Mouse (Mus musculus): ENCODE measurements around the gene Plxna4. TPM values are rescaled to one million over a fixed set of nuclear protein-coding genes. Genes with fewer than 3 reads are reported as not detected.
"Not testable (repeated sequence)": the region's sequence is repeated elsewhere in the genome, so short reads cannot be mapped to it uniquely, and the experiment has no call there.

Gene Plxna4
- polyA plus RNA-seq, 2 experiments from 2014 or later, result not detected

DNA sequence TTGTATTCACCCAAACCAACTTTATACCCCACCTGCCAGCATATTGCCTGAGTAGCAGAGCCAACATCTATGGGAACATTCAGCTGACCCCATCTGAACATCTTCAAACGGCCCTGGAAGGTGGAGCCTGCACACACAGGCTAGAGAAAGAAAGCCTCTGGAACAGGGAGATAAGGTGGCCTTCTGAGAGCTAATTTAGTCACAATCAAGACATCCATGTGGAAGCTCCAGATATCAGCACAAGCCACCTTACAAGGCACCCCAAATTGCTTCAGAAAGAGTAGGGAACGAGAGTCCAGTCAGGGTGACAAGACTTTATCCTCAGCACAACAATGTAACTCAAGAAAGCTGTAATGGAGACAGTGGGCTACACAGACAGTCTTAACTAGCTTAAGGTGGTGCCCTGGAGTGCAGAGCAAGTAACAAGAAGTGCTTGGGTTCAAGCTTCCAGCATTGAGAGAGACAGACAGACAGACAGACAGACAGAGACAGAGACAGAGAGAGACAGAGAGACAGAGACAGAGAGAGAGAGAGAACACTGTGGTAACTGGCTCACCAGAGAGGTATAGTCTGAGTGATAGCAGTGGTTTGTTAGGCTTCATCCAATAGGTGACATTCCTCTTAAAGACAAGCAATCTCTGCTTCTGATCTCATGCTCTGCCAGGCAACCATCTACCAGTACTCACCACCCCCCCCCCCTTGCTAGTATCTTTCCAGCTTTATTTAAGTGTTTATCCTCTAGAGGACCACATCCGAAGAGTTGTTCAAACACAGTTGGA lies 53.8 kb downstream of the Plxna4 start:
- no peak for ATAC-seq

GRCm38 (mm10) chr6:32528081-32528570 lies 59.9 kb downstream of the Plxna4 start:
- ATAC-seq, result no peak

DNA sequence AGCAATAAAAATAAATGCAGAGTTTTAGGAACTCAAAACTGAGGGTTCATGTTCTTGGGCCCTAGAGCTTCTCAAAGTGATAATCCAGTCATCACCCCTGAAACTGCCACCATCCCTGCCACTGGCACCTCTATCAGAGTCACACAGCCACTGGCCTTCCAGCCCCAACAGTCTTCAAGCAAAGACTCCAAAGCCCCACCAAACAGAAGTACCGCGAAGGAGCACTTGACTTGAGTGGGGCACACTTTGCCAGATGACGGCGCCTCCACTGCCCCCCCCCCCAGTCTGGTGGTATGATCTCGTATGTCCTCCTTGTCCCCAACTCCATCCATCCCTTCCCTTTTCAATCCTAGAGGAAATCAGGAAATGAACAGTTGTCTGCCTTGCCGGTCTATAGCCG lies 60.5 kb downstream of the Plxna4 start:
- ATAC-seq, result no peak

- no peak for ATAC-seq
Measured at GRCm38 (mm10) chr6:32526762-32527161, 61.2 kb downstream of the Plxna4 start.

DNA sequence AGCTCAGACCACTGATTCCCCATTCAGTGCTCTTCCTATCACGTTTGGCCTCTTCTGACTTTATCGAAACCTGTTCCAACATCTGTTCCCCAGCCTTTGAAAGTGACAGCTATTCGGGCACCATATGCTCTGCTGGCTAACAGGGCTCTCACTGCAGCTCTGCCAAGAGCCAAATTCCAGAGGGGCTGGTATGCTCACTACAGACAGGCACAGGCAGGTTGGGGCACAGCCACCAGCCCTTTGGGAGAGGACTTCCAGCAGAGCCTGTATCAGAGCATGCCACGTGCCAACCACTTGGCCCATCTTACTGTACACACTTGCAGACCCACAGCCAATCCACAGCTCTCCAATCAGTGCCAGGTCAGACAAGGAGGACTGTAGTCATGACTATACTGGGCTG lies 67.9 kb downstream of the Plxna4 start:
- ATAC-seq, result no peak

GRCm38 (mm10) chr6:32518617-32519016 lies 69.4 kb downstream of the Plxna4 start:
- no peak for ATAC-seq

DNA sequence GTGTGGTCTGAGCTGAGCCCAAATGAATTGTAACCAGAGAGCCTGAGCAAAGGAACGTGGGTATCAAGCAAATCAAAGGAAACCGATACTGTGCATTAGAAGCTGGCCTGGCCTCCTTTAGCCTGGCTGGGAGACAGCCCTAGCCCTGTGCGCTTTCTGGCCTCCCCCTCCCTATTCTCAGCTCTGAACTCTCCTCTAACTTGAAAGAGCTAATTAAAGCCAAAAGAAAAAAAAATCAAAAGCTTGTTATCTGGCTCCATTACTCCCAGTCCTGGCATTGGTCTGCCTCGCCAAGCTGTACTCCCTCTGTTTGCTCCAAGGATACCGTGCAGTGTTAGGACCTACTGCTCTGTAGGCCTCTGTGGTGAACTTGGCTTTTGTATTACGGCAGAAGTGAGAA lies 73.9 kb downstream of the Plxna4 start:
- ATAC-seq, result no peak

- ATAC-seq, result no peak
Measured at GRCm38 (mm10) chr6:32512010-32512409, 76.0 kb downstream of the Plxna4 start.

GRCm38 (mm10) chr6:32510924-32511323 lies 77.1 kb downstream of the Plxna4 start:
- ATAC-seq, result no peak

DNA sequence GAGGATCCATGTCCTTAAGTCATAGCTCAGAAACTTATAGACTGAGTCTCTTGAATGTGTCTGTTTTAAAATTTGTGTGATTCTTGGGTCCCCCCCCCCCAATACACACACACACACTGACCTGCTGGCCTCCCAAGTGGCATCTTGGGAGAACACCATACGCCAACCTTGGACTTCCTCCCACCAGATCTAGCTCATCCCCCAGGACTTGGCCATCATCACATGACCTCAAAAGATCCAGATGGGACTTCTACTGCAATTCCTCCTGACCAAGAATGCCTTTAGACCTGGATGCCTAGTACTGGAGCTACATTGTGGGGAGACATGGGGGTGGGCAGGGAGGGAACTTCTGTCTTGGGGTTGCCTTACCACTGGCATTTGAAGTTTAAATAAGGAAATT lies 77.5 kb downstream of the Plxna4 start:
- no peak for ATAC-seq

DNA sequence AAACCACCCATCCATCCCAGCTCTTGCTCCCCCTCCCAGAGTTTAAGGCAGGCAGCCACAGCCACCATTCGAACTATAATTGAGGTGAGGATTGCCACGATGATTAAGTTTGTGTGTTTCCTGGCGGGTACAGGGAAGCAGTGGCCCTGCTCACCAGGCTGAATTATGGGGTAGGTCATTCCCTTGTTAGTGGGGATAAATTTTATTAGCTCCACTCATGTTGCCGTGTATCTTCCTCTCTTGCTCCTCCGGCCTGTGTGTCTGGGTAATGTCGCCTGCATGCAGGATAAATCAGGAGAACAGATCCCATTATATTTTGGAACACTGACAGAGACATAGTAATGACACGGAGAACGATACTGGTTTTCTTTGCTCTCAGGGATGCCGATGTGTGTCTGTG lies 78.9 kb downstream of the Plxna4 start:
- ATAC-seq, result no peak

DNA sequence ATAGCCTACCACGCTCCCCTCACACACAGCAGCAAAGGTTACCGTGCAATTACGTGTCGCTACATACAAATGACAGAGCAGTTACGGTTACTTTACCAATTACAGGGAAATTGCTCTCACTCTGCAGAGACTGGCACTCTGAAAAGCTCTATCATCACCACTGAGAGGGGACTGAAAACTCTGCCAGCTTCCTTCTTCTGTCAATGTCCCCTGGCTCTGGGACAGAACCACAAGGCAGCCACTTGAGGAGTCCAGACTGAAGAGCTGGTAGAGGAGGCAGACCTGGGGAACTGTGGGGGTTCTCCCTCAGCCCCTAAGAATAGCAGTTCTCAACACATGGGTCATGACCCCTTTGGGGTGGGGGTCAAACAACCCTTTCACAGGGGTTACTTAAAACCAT lies 83.0 kb downstream of the Plxna4 start:
- ATAC-seq, result no peak

DNA sequence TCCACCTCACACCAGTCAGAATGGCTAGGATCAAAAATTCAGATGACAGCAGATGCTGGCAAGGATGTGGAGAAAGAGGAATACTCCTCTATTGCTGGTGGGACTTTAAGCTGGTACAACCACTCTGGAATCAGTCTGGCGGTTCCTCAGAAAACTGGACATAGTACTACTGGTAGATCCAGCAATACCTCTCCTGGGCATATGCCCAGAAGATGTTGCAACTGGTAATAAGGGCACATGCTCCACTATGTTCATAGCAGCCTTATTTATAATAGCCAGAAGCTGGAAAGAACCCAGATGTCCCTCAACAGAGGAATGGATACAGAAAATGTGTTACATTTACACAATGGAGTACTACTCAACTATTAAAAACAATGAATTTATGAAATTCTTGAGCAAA lies 86.8 kb downstream of the Plxna4 start:
- not testable (repeated sequence) for ATAC-seq

DNA sequence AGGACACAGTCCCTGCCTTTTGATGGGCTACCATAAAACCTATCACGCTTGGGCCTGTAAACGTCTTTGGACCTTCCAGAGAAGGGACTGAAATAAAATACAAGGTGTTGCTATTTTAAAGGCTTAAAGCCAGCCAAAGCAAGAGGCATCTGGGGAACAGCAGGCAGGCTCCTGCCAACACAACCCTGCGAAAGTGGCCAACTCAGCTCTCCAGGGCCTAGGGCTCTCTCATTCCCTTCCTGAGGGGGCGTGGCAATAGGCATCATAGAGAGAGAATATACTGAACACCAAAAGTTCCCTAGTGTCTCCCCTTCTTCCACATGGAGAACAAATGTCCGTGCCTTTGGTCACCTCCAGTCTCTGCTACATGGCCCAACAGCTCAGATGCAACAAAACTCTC lies 89.9 kb downstream of the Plxna4 start:
- no peak for ATAC-seq

DNA sequence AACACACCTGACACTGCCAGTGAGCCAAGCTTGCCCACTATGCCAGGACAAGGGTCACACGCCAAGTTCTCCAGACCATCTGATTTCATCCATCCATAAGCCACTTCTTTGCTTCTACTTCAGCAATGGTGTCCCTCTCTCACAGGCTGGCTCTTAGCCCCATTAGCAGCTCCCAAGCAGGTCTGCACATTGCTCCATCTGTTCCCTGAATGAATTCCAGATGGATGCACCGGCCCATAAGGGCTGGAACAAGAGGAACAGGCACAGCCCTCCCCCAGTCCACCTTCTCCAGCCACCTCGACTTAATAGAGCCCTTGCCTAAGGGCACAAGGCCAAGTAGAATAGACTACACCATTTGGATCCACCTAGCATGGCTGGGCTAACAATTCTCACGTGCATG lies 91.9 kb downstream of the Plxna4 start:
- ATAC-seq, result no peak

- no peak for ATAC-seq
Measured at GRCm38 (mm10) chr6:32495532-32495931, 92.5 kb downstream of the Plxna4 start.

GRCm38 (mm10) chr6:32493557-32493956 lies 94.4 kb downstream of the Plxna4 start:
- no peak for ATAC-seq

- no peak for ATAC-seq
Measured at GRCm38 (mm10) chr6:32487121-32487520, 100.9 kb downstream of the Plxna4 start.

- ATAC-seq, result no peak
Measured at GRCm38 (mm10) chr6:32482469-32482868, 105.5 kb downstream of the Plxna4 start.

DNA sequence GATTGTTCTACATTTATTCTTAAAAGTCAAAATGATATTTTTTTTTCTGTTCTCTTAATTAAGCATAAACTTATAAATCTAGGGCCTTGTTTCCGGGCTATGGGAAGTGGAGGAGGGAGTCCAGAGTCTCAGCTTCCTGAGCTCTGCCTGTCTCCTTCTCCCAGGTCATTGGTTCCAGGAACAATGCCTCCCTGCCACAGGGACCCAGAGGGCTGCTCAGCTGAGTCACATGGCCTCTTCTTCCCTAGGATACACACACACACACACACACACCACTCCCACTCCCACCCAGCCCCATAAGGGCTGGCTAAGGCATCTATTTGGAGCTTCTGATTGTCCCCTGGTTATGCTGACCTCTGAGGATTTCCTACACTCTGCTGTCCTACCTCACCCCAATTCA lies 107.3 kb downstream of the Plxna4 start:
- ATAC-seq, result no peak

- no peak for ATAC-seq
Measured at GRCm38 (mm10) chr6:32479765-32480164, 108.2 kb downstream of the Plxna4 start.

GRCm38 (mm10) chr6:32479193-32479758 lies 108.7 kb downstream of the Plxna4 start:
- no peak for ATAC-seq

DNA sequence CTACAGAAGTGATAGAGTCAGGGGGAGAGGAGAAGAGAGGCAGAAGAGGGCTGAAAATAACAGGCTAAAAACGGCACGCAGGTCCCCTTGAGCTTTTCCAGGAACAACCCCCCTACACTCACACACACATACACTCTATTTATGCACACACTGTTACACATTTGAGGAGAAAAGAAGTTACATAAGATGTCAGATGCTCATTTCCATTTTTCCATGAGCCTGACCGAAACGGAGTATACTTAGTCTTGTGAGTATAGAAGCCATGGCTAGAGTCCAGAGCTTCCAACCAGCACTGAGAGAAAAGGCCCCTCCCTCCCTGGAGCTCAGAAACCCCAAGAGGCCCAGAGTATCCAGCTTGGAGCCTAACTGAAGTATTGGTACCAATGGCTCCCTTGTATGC lies 112.0 kb downstream of the Plxna4 start:
- no peak for ATAC-seq

GRCm38 (mm10) chr6:32472062-32472461 lies 115.9 kb downstream of the Plxna4 start:
- no peak for ATAC-seq

Measured in activated CD4-positive, CD25-positive, alpha-beta regulatory T cell, adult 4 months (primary cell).